Mouse (Mus musculus) macrophage (primary cell): Measurements from ENCODE around the gene Gm42906. TPM values are rescaled to one million over a fixed set of nuclear protein-coding genes. Genes with fewer than 3 reads are reported as not detected.

Source experiments
- H3K27ac ChIP-seq: fragments of 350-480 bp; formaldehyde crosslinking; 2 replicates; pipeline ENCODE4 v1.9.0; 2021
- H3K36me3 ChIP-seq: fragments of 350-480 bp; formaldehyde crosslinking; 2 replicates; pipeline ENCODE4 v1.9.0; 2021; ENCODE audit errors: inconsistent target
- H3K4me3 ChIP-seq: fragments of 350-480 bp; formaldehyde crosslinking; 2 replicates; pipeline ENCODE4 v1.9.0; 2021; ENCODE audit errors: inconsistent target
- H3K79me2 ChIP-seq: fragments of 350-480 bp; formaldehyde crosslinking; 2 replicates; pipeline ENCODE4 v1.9.0; 2021; ENCODE audit errors: inconsistent target
- WGBS: methylation state at CpG from one replicate; pipeline ENCODE4 v1.1.7; 2026; ENCODE audit warnings: inconsistent platforms; ENCODE audit not compliant: missing documents; 5-methylcytosine and 5-hydroxymethylcytosine counted together
- polyA plus RNA-seq: library from polyadenylated mRNA; stranded (reverse); fragments of 250-400 nt; gene quantifications from 3 replicates; pipeline ENCODE4 v1.2.4, GENCODE M21; 2018; ENCODE audit warnings: inconsistent platforms
- total RNA-seq, 78 experiments: library from RNA; depleted of rRNA; stranded (reverse); fragments of 250-400 nt; gene quantifications; 1 replicate in 9 of 78; 2 replicates in 24 of 78; 3 replicates in 43 of 78; 4 replicates in 2 of 78; pipeline ENCODE4 v1.2.4; 2018; ENCODE audit warnings: inconsistent platforms in 56 of 78

Gm42906 gene
- not detected for total RNA-seq (2018; cell fraction: chromatin; rRNA removed)
- not detected for total RNA-seq (2018; cell fraction: cytosol; rRNA removed)
- not detected for total RNA-seq (2018; cell fraction: nucleus; rRNA removed)
- polyA plus RNA-seq: not detected in 3 replicates

DNA sequence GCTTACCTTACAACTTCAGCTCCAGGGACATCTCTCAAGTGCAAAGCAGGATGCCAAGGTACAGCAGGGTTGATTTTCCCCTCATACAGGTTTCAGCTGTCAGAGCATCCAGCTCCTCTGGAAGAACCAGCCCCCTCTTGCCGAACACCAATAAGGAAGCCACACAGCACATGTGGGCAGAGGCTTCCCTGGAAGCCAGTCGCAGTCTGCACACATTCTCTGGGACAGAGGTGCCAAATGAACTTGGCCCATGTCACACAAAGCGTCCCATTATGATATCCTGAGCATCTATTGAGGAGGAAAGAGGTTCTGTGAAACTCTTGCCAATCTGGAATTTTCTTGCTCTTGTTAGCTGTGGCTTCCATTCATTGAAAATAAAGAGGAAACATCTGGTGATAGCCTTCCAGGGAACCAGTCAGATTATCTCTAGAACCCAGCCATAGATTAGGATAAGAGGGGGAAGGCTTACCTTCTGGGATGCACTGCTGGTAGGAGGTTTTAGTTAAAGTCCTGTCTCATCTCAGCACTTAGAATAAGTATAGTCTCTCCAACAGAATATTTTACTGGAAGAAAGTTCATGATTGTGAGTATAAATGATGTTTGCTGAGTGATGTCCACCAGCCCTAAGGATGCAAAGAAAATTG is at the start of gene Gm42906:
TSS of gene Gm42906 (minus strand) at position 51 of the 644 bp plus-strand sequence.
- Histone ChIP-seq H3K4me3 (no peak within 1 kb of the TSS), H3K79me2 (no peaks in the 10 kb centered on the region), H3K27ac (no peak within 1 kb of the TSS), H3K36me3 (no peaks in the 10 kb centered on the region)
- WGBS: 52% methylated on average over 3 of the region's 3 CpGs

DNA sequence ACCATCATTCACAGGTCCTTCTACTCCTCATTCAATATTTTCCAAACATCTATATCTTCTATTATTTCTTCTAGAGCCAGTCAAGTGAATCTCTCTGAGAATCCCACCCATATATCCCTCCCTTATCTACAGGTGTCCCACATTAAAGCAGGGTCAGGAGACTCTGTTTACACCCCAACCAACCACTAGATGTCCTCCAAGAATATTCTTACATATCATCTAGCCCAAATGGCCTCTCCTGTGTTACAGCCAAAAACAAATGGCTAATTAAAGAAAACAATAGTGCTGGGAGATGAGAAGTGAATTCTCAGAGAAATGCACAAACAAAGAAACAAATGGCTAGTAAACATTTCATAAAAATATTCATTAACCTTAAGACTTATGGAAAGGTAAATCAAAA is 17.7 kb upstream of the Gm42906 start:
- Histone ChIP-seq H3K4me3 (no peak overlapping the region), H3K36me3 (no peaks in the 10 kb centered on the region), H3K79me2 (no peaks in the 10 kb centered on the region), H3K27ac (no peak overlapping the region)

DNA sequence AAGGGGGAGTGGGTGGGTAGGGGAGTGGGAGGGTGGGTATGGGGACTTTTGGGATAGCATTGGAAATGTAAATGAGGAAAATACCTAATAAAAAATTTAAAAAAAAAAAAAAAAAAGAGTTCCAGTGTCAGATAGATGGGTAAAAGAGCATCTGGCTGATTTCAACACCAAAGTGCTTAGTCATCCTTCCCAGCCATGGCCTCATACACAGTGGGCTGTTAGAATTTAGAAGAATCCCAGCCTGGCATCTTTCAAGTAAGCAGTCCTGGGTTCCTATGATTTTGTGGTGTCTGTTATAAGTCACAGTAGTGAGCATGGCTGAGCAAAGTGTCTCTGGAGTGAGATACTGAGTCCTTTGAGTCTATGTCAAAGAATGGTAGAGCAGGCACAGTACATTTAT is 7.1 kb upstream of the Gm42906 start:
- H3K27ac ChIP-seq: no peak overlapping the region
- no peaks in the 10 kb centered on the region for H3K79me2 ChIP-seq
- no peak overlapping the region for H3K4me3 ChIP-seq
- H3K36me3 ChIP-seq: no peaks in the 10 kb centered on the region

DNA sequence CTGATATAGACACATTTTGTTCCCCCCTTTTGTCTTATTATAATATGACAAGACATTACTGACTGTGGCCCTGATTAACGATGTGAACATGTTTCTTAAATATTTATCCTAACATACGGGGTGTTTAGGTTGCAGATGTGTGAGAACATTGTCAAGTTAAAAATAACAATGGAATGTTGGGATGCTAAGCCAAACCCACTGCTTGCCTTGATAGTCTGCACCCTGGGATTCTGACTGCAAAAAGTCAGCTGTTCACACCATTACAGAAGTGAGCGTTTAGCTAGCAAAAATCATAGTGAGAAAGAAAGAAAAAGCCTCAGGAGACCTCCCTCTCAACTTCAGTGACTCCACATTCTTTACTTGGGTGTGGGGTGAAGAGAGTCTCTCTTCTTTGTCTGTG is 1.5 kb downstream of the Gm42906 start:
- no peaks in the 10 kb centered on the region for H3K36me3 ChIP-seq
- no peak overlapping the region for H3K27ac ChIP-seq
- no peaks in the 10 kb centered on the region for H3K79me2 ChIP-seq
- H3K4me3 ChIP-seq: no peak overlapping the region
- WGBS: 97% methylated on average over 3 of the region's 3 CpGs

DNA sequence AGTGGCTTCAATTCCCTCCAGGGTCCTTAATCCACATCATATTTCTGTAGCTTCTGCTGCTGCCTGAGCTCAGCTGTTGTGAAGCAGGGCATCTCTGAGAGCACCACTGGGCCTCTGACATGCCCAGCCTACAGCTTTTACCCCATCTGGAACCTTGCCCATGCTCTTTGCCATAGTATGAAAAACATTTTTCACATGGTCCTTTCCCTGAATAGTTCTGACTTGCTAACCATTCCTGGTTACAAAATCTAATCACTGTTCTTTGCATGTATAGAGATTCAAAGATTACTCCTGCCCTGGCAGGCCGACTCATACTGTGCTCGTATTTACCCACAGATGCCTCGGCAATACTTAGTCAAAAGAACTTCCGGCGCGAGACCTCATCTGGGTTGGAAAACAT is 5.3 kb downstream of the Gm42906 start:
- Histone ChIP-seq H3K79me2 (no peaks in the 10 kb centered on the region), H3K4me3 (no peak overlapping the region), H3K36me3 (no peaks in the 10 kb centered on the region), H3K27ac (no peak overlapping the region)
- WGBS: 100% methylated on average over 6 of the region's 6 CpGs

DNA sequence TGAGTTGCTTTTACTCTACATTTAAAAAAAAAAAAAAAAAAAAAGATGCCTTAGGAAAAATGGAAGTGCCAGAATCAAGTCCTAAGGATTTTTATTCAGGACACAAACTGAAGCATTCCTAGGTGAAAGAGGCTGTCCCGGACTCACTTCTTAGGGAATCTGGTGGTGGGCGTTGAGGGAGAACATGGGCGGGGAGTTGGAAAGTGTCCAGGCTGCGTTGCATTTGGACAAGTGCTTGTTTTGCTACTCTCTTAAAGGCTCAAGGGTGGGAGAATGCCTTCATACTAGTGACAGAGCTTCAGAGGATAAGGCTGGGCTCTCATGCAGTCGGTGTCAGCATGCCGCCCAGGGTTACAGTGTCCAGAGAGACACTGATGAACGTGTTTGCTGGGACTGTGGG is 6.1 kb downstream of the Gm42906 start:
- Histone ChIP-seq H3K27ac (no peak overlapping the region), H3K36me3 (no peaks in the 10 kb centered on the region), H3K4me3 (no peak overlapping the region), H3K79me2 (no peaks in the 10 kb centered on the region)
- WGBS: 82% methylated on average over 7 of the region's 7 CpGs

DNA sequence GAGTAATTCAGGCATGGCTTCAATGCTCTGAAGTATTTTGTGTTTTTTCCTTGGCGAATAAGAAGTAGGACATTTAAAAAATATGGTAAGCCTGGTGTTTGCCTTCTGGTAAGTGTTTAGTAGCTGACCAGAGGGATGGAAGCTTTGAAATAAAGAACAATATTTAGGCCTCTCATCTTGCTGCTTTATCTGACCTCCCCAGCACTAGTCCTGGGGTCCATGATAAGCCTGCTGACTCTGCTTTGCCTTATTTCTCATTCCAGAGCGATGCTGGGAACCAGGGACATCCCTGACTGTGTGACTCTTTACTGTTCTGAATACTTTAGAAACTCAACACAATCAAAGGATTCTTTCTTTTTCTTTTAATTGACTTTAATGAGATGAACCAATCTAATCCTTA is 9.4 kb downstream of the Gm42906 start:
- 91% methylated on average over 2 of the region's 2 CpGs for WGBS
- H3K4me3 ChIP-seq: no peak overlapping the region
- no peak overlapping the region for H3K27ac ChIP-seq
- no peaks in the 10 kb centered on the region for H3K36me3 ChIP-seq
- H3K79me2 ChIP-seq: no peaks in the 10 kb centered on the region

DNA sequence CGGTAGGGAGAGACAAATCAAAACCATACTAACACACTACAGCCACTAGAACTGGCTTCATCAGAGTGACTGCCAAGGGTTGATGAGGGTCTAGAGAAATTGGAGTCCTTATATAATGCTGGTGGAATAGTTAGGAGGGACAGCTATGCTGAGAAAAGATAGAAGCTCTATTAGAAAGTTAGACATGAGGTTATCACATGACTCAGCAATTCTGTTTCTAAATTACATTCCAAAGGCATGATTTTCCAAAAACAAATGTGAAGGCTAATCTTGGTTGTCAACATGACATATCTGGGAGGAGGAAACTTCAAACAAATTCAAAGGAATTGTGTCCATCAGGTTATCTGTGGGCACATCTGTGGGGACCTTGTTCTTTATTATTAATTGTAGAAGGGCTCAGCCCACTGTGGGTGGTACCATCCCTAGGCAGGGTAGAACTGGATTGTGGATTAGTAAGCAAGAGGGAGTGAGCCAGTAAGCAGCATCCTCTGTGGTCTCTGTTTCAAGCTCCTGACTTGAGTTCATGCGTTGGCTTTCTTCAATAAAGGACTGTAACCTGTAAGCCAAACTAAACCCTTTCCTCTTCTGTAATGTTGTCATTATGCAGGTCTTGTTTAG is 10.4 kb downstream of the Gm42906 start:
- WGBS: 82% methylated on average over 2 of the region's 2 CpGs
- Histone ChIP-seq H3K27ac (no peak overlapping the region), H3K79me2 (no peaks in the 10 kb centered on the region), H3K36me3 (no peaks in the 10 kb centered on the region), H3K4me3 (no peak overlapping the region)

DNA sequence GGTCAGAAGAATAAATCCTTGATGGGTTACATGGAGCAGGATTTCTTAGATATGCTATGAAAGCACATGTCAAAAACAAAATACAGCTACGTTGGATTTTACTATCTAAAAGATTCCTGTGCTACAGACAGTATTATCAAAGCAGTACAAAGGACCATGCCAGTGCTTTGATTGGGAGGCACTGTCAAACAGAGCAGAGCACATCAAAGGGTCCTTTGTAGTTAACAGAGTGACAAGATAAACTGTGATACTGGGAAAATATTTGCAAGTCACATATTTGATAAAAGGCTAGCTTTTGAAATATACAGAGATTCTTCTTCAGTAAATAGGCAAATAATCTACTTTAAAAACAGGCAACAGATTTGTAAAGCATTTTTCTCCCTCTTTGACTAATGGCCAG is 11.0 kb downstream of the Gm42906 start:
- 86% methylated on average over 1 of the region's 1 CpGs for WGBS
- no peak overlapping the region for H3K4me3 ChIP-seq
- H3K36me3 ChIP-seq: no peaks in the 10 kb centered on the region
- H3K79me2 ChIP-seq: no peaks in the 10 kb centered on the region
- no peak overlapping the region for H3K27ac ChIP-seq

DNA sequence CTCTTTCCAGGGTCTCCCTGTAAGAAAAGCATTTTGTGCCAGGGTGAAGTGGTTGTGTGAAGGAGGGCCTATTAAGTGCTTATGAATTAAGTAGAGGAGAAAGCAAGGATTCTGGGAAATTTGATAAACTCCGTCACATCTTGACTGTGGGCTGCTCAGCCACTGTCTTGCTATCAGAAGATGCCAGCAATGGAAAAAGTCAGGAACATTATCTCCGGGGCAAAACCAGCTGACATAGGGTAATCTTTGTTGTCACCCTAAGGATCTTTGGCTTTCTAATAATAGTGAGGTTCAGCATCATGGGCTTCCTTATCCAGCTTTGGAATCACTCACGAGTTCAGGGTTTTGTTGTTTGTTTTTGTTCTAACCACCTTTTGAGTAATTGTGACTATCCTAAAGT is 14.3 kb downstream of the Gm42906 start:
- WGBS: 85% methylated on average over 3 of the region's 3 CpGs
- Histone ChIP-seq H3K36me3 (no peaks in the 10 kb centered on the region), H3K79me2 (no peaks in the 10 kb centered on the region), H3K27ac (no peak overlapping the region), H3K4me3 (no peak overlapping the region)

DNA sequence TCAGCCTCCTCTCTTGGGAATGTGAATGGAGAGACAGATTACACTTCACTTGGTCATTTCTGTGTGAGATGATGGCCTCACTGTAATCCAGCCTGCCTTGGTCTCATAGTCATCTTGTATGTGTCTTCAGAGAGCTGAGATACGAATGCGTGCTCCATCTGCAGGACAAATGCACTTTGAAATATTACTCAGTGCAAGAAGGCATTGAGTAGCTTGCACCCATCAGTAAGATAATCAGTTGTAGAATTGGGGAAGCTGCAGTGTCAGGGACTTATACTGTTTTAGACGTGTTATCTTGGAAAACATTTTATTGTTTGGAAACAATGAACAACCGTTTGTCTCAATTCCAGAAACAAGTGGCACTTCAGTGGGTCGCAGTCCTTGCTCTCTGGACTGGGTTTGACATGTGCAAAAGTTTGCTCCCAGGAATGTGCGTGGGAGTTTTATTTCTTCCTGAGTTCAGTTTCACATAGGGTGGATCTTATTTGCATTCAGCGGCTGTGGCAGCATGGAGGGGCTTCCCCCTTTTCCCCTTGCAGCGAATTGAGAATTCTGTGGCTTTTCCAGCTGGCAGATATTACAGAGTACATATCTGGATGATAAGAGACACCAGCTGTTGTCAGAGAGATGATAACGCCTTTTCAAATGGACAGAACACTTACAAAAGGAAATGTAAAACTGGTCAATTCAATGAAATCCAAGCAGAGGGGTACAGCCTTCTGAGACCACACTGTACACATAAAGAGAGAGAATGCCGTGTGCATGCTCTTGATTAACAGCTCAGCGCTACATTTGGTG is 15.1 kb downstream of the Gm42906 start:
- Histone ChIP-seq H3K36me3 (no peaks in the 10 kb centered on the region), H3K4me3 (no peak overlapping the region), H3K27ac (no peak overlapping the region), H3K79me2 (no peaks in the 10 kb centered on the region)
- WGBS: 51% methylated on average over 11 of the region's 11 CpGs

DNA sequence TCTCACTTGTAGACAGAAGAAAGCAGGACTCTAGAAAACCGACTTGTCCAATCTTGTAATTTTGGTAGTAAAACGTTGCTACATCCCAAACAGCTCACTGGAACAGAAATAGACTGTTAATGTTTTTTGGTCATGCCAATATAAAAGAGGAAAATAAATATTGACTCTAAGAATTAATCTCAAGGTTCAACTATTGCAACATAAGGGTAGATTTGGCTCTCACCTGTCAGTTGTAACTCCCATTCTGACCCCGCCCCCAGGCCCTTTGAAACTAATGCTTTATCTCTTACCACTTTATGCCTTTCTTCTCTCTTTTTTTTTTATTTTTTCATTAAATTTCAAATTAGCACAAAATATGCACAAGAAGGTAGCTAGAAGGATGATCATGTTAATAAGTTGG is 18.0 kb downstream of the Gm42906 start:
- Histone ChIP-seq H3K79me2 (no peaks in the 10 kb centered on the region), H3K36me3 (no peaks in the 10 kb centered on the region), H3K4me3 (no peak overlapping the region), H3K27ac (no peak overlapping the region)
- WGBS: 83% methylated on average over 3 of the region's 3 CpGs

DNA sequence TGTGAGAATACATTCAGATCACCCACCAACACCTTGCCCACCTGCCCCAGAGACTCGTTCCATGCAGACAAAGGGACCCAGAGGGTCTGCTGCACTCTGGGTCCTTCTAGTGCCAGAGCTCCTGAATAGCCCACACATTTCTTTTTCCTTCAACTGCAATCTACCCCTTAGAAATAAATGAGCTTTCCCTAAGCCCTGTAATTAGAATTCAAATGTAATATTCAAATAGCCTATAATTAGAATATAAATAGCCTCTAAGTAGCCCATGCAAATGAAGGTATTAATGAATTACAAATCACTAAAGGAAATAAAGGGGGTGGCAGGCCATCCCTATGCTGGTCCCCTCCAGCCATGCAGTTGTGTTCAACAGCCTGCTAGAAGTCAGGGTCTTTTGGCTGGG is 18.7 kb downstream of the Gm42906 start:
- Histone ChIP-seq H3K4me3 (no peak overlapping the region), H3K79me2 (no peaks in the 10 kb centered on the region), H3K36me3 (no peaks in the 10 kb centered on the region), H3K27ac (no peak overlapping the region)
- WGBS: 50% methylated on average over 1 of the region's 1 CpGs

DNA sequence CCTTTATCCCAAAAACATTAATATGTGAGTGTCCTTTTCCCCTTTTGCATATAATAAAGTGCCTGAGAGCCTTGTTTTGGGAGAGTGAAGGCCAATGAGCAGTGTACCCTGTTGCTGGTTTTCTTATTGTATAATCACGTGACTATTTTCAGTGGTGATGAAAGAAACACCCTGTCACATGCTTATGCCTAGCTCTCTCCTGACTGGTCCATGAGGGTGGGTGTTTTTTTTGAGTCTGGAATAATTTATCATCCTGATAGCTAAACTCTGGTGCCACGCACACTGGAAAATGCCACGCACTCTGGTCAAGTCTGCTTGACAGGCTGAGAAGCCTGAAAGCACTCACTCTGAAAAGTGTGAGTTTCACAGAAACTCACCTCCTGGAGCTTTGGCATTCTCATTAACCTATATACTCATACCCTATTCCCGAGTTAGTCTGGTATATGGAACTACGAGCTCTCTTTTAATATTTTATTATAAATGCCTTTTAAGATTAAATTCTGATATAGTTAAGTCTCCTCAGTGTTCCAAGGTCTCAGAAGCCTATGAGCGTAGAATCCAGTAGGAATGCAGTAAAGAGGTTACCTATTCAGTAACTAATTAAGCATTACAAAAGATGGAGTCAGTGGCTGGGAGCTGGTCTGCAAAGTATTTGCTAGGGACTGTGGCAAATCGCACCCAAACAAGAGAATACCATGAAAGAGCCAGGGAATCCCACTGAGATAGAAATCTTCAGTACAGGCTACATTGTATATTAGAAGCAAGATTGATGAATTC is 19.7 kb downstream of the Gm42906 start:
- Histone ChIP-seq H3K36me3 (no peaks in the 10 kb centered on the region), H3K79me2 (no peaks in the 10 kb centered on the region), H3K4me3 (no peak overlapping the region), H3K27ac (no peak overlapping the region)
- WGBS: 87% methylated on average over 7 of the region's 7 CpGs

DNA sequence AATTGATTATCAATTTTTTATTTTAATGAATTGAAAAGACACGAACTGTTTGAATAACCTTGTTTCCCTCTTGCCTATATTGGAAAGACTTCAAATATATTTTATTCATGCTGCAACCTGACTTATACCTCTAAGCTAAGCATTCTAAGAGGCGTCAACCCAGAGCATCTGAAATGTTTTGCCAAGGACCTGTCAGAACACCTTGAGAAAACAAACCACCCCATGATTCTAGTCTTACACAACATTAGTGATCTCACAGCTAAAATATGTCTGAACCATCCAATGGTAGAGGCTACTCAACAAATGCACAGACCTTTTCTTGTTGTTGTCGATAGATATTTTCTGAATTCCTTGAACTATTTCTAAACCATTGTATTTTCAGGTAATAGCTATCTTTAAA is 20.5 kb downstream of the Gm42906 start:
- 91% methylated on average over 3 of the region's 3 CpGs for WGBS
- no peak overlapping the region for H3K27ac ChIP-seq
- no peaks in the 10 kb centered on the region for H3K79me2 ChIP-seq
- no peak overlapping the region for H3K4me3 ChIP-seq
- no peaks in the 10 kb centered on the region for H3K36me3 ChIP-seq
